25 mouse cellular contexts compared by ENCODE assay signal in genomic region chr13:42853900-42854595, GRCm38 (mm10).
DNase-seq lines count a peak whose midpoint lies in the region; ATAC-seq lines count a peak whose summit lies in the region.
"Had no signal": no experiment of that assay in that cellular context is flagged by ENCODE, and none has a peak within 500 bp of the region (broad histone marks: within the 10 kb centered on the region; RNA-seq: fewer than 3 reads in every experiment).

No protein-coding gene starts in this region.

- no peaks in the 10 kb centered on the region for H3K27me3 ChIP-seq in hindbrain, embryonic 10.5 days (ENCODE audit: insufficient read depth, poor library complexity, severe bottlenecking)
- H3K27me3 ChIP-seq in hindbrain, embryonic 13.5 days: no peaks in the 10 kb centered on the region
- H3K27me3 ChIP-seq in kidney, embryonic 16.5 days (ENCODE audit: insufficient read depth, low read length): no peaks in the 10 kb centered on the region
- H3K27me3 ChIP-seq in forebrain, embryonic 12.5 days: no peaks in the 10 kb centered on the region
- no peaks in the 10 kb centered on the region for H3K27me3 ChIP-seq in forebrain, embryonic 14.5 days (replicated peaks; ENCODE audit: control insufficient read depth, insufficient read depth, low read length)
- H3K27me3 ChIP-seq: embryonic facial prominence, embryonic 12.5 days; hindbrain, embryonic 15.5 days; liver, embryonic 12.5 days; midbrain, embryonic 12.5 days; stomach, embryonic 15.5 days had no signal

- peak; percentile 14 for DNase-seq in hindbrain, embryonic 10.5 days (ENCODE audit: low spot score)
- DNase-seq in kidney, adult 18-20 months: no peak
- peak; percentile 62 for DNase-seq in forebrain, embryonic 14.5 days (ENCODE audit: low spot score)
- no peak for DNase-seq in urinary bladder, postnatal 25 days (ENCODE audit: low spot score)
- DNase-seq in cerebellum, adult 11-12 months: no peak
- DNase-seq: adrenal gland, postnatal 25 days; B cell, adult 2 months; cerebellum, adult 2 months; cerebellum, postnatal 14 days; gastrocnemius, postnatal 10 days; heart, postnatal 14 days; kidney, postnatal 25 days; left cerebral cortex, postnatal 4 days; liver, postnatal 0 days; lung, postnatal 36 days; right cerebral cortex, postnatal 25 days had no signal

- no peak for ATAC-seq in hindbrain, embryonic 13.5 days (ENCODE audit: low FRiP score)
- ATAC-seq in kidney, embryonic 16.5 days (ENCODE audit: low FRiP score, low TSS enrichment): peak; percentile 80
- ATAC-seq in forebrain, embryonic 12.5 days (ENCODE audit: low FRiP score): peak; percentile 61; the same call in 1 of the 2 replicates
- ATAC-seq in forebrain, embryonic 14.5 days: peak; percentile 66
- ATAC-seq: liver, embryonic 12.5 days; liver, postnatal 0 days had no signal

- no peaks in the 10 kb centered on the region for H3K36me3 ChIP-seq in hindbrain, embryonic 10.5 days
- no peaks in the 10 kb centered on the region for H3K36me3 ChIP-seq in hindbrain, embryonic 13.5 days
- H3K36me3 ChIP-seq in kidney, embryonic 16.5 days (ENCODE audit: insufficient read depth, low read length): no peaks in the 10 kb centered on the region
- H3K36me3 ChIP-seq in forebrain, embryonic 12.5 days (replicated peaks): no peaks in the 10 kb centered on the region
- H3K36me3 ChIP-seq in forebrain, embryonic 14.5 days (ENCODE audit: control insufficient read depth, insufficient read depth, low read length): no peaks in the 10 kb centered on the region
- H3K36me3 ChIP-seq: embryonic facial prominence, embryonic 12.5 days; hindbrain, embryonic 15.5 days; liver, embryonic 12.5 days; midbrain, embryonic 12.5 days; stomach, embryonic 15.5 days had no signal

- no peak overlapping the region for H3K9ac ChIP-seq in hindbrain, embryonic 13.5 days
- H3K9ac ChIP-seq in kidney, embryonic 16.5 days (replicated peaks; ENCODE audit: low read length): no peak overlapping the region
- no peak overlapping the region for H3K9ac ChIP-seq in forebrain, embryonic 12.5 days
- H3K9ac ChIP-seq in forebrain, embryonic 14.5 days (ENCODE audit: low read length): no peak overlapping the region
- H3K9ac ChIP-seq: embryonic facial prominence, embryonic 12.5 days; hindbrain, embryonic 15.5 days; liver, embryonic 12.5 days; liver, postnatal 0 days; midbrain, embryonic 12.5 days; stomach, embryonic 15.5 days had no signal

- H3K9me3 ChIP-seq in hindbrain, embryonic 10.5 days: no peaks in the 10 kb centered on the region
- no peaks in the 10 kb centered on the region for H3K9me3 ChIP-seq in hindbrain, embryonic 13.5 days
- H3K9me3 ChIP-seq in kidney, embryonic 16.5 days (ENCODE audit: low read length): no peaks in the 10 kb centered on the region
- H3K9me3 ChIP-seq in forebrain, embryonic 12.5 days: no peaks in the 10 kb centered on the region
- no peaks in the 10 kb centered on the region for H3K9me3 ChIP-seq in forebrain, embryonic 14.5 days (replicated peaks; ENCODE audit: control insufficient read depth, low read length)
- H3K9me3 ChIP-seq: embryonic facial prominence, embryonic 12.5 days; hindbrain, embryonic 15.5 days; liver, embryonic 12.5 days; midbrain, embryonic 12.5 days; stomach, embryonic 15.5 days had no signal

- peaks cover 19% of the 10 kb centered on the region for H3K4me1 ChIP-seq in hindbrain, embryonic 10.5 days (replicated peaks)
- peaks cover 18% of the 10 kb centered on the region for H3K4me1 ChIP-seq in hindbrain, embryonic 13.5 days (replicated peaks)
- peaks cover under 1% of the 10 kb centered on the region; the same call in 1 of the 2 replicates for H3K4me1 ChIP-seq in kidney, embryonic 16.5 days (ENCODE audit: insufficient read depth, low read length)
- H3K4me1 ChIP-seq in forebrain, embryonic 12.5 days: peaks cover 22% of the 10 kb centered on the region
- H3K4me1 ChIP-seq in forebrain, embryonic 14.5 days (ENCODE audit: control insufficient read depth, insufficient read depth, low read length): peaks cover 10% of the 10 kb centered on the region
- H3K4me1 ChIP-seq: embryonic facial prominence, embryonic 12.5 days; liver, embryonic 12.5 days; stomach, embryonic 15.5 days had no signal

- H3K4me3 ChIP-seq in hindbrain, embryonic 10.5 days: no peak overlapping the region
- no peak overlapping the region for H3K4me3 ChIP-seq in hindbrain, embryonic 13.5 days
- no peak overlapping the region for H3K4me3 ChIP-seq in kidney, embryonic 16.5 days (ENCODE audit: low read length)
- H3K4me3 ChIP-seq in forebrain, embryonic 12.5 days (replicated peaks): no peak overlapping the region
- H3K4me3 ChIP-seq in forebrain, embryonic 14.5 days (ENCODE audit: low read depth, low read length): no peak overlapping the region
- H3K4me3 ChIP-seq: embryonic facial prominence, embryonic 12.5 days; hindbrain, embryonic 15.5 days; layer of hippocampus, adult 2 months; liver, embryonic 12.5 days; midbrain, embryonic 12.5 days; stomach, embryonic 15.5 days had no signal

- WGBS in hindbrain, embryonic 10.5 days: 11% methylated on average over 11 of the region's 11 CpGs
- WGBS in hindbrain, embryonic 13.5 days: 11% methylated on average over 11 of the region's 11 CpGs
- whole genome bisulfite sequencing in kidney, embryonic 16.5 days: 16% methylated on average over 9 of the region's 11 CpGs
- 5% methylated on average over 11 of the region's 11 CpGs for WGBS in forebrain, embryonic 12.5 days
- WGBS in forebrain, embryonic 14.5 days: 7% methylated on average over 11 of the region's 11 CpGs

- H3K4me2 ChIP-seq in hindbrain, embryonic 13.5 days: no peak overlapping the region
- no peak overlapping the region for H3K4me2 ChIP-seq in kidney, embryonic 16.5 days (replicated peaks; ENCODE audit: low read depth, low read length)
- H3K4me2 ChIP-seq in forebrain, embryonic 12.5 days: no peak overlapping the region; the same call in 1 of the 2 replicates
- H3K4me2 ChIP-seq in forebrain, embryonic 14.5 days (ENCODE audit: low read length): no peak overlapping the region
- H3K4me2 ChIP-seq: embryonic facial prominence, embryonic 12.5 days; hindbrain, embryonic 15.5 days; liver, embryonic 12.5 days; midbrain, embryonic 12.5 days; stomach, embryonic 15.5 days had no signal

- H3K27ac ChIP-seq in hindbrain, embryonic 10.5 days: no peak overlapping the region; the same call in 1 of the 2 replicates
- no peak overlapping the region for H3K27ac ChIP-seq in hindbrain, embryonic 13.5 days
- H3K27ac ChIP-seq in kidney, embryonic 16.5 days (ENCODE audit: low read length): no peak overlapping the region
- peak overlapping the region; percentile 59; the same call in 1 of the 2 replicates for H3K27ac ChIP-seq in forebrain, embryonic 12.5 days
- H3K27ac ChIP-seq in forebrain, embryonic 14.5 days (ENCODE audit: low read depth, low read length): no peak overlapping the region
- H3K27ac ChIP-seq: embryonic facial prominence, embryonic 12.5 days; hindbrain, embryonic 15.5 days; layer of hippocampus, adult 2 months; liver, embryonic 12.5 days; midbrain, embryonic 12.5 days; stomach, embryonic 15.5 days had no signal

Comparison
In these comparisons a context has a peak if more than half of its experiments do, and no peak if none do; other contexts are left out.
1. DNase-seq: peak in hindbrain, embryonic 10.5 days (single experiment) and forebrain, embryonic 14.5 days (single experiment); none in kidney, adult 18-20 months (single experiment), urinary bladder, postnatal 25 days (single experiment) and cerebellum, adult 11-12 months (single experiment).